In genomic region chr1:37644501-37644900, GRCm38 (mm10) we compare ENCODE assay signal across 26 mouse cellular contexts.
DNase-seq lines count a peak whose midpoint lies in the region; ATAC-seq and TF ChIP-seq lines count a peak whose summit lies in the region.
"Had no signal": no experiment of that assay in that cellular context is flagged by ENCODE, and none has a peak within 500 bp of the region (broad histone marks: within the 10 kb centered on the region; RNA-seq: fewer than 3 reads in every experiment).

No protein-coding gene starts in this region.

- H3K4me2 ChIP-seq in liver, embryonic 12.5 days: no peak overlapping the region
- no peak overlapping the region for H3K4me2 ChIP-seq in liver, postnatal 0 days (ENCODE audit: low read depth, low read length)
- H3K4me2 ChIP-seq in midbrain, embryonic 11.5 days: no peak overlapping the region
- H3K4me2 ChIP-seq in midbrain, embryonic 14.5 days (ENCODE audit: low read length): no peak overlapping the region
- H3K4me2 ChIP-seq: embryonic facial prominence, embryonic 13.5 days; embryonic facial prominence, embryonic 15.5 days; forebrain, embryonic 12.5 days had no signal

- TF ChIP-seq POLR2A in heart, adult 2 months (IDR thresholded peaks at IDR 0.05; ENCODE audit: insufficient read depth, low read depth, low read length): no peak

- no peaks in the 10 kb centered on the region for H3K9me3 ChIP-seq in liver, embryonic 12.5 days (replicated peaks)
- no peaks in the 10 kb centered on the region for H3K9me3 ChIP-seq in liver, postnatal 0 days (ENCODE audit: low read length)
- no peaks in the 10 kb centered on the region for H3K9me3 ChIP-seq in midbrain, embryonic 11.5 days (ENCODE audit: control insufficient read depth, low read length)
- H3K9me3 ChIP-seq in midbrain, embryonic 14.5 days (ENCODE audit: control insufficient read depth, low read length): no peaks in the 10 kb centered on the region
- H3K9me3 ChIP-seq: embryonic facial prominence, embryonic 13.5 days; embryonic facial prominence, embryonic 15.5 days; forebrain, embryonic 10.5 days; forebrain, embryonic 12.5 days had no signal

- no peak overlapping the region for H3K27ac ChIP-seq in heart, adult 2 months
- peak overlapping the region; percentile 16; the same call in 1 of the 2 replicates for H3K27ac ChIP-seq in liver, embryonic 12.5 days
- no peak overlapping the region for H3K27ac ChIP-seq in liver, postnatal 0 days (ENCODE audit: low read depth)
- H3K27ac ChIP-seq in midbrain, embryonic 11.5 days (ENCODE audit: low read depth, low read length): no peak overlapping the region
- H3K27ac ChIP-seq in midbrain, embryonic 14.5 days (replicated peaks; ENCODE audit: low read depth, low read length): no peak overlapping the region
- H3K27ac ChIP-seq: embryonic facial prominence, embryonic 13.5 days; embryonic facial prominence, embryonic 15.5 days; forebrain, embryonic 10.5 days; forebrain, embryonic 12.5 days had no signal

- no peaks in the 10 kb centered on the region for H3K27me3 ChIP-seq in heart, adult 2 months (ENCODE audit: control insufficient read depth, insufficient read depth, low read length)
- H3K27me3 ChIP-seq in liver, embryonic 12.5 days (replicated peaks): no peaks in the 10 kb centered on the region
- no peaks in the 10 kb centered on the region for H3K27me3 ChIP-seq in liver, postnatal 0 days (ENCODE audit: insufficient read depth, low read length)
- no peaks in the 10 kb centered on the region for H3K27me3 ChIP-seq in midbrain, embryonic 11.5 days (ENCODE audit: control insufficient read depth, insufficient read depth, low read length)
- no peaks in the 10 kb centered on the region for H3K27me3 ChIP-seq in midbrain, embryonic 14.5 days (ENCODE audit: control insufficient read depth, insufficient read depth, low read length)
- H3K27me3 ChIP-seq: CH12.LX; embryonic facial prominence, embryonic 13.5 days; embryonic facial prominence, embryonic 15.5 days; forebrain, embryonic 12.5 days had no signal

- H3K79me2 ChIP-seq in heart, adult 2 months (replicated peaks; ENCODE audit: control insufficient read depth, insufficient read depth, low read length): no peaks in the 10 kb centered on the region

- intact Hi-C loops in heart, adult 2 months (cut with DNase I): no loop called here

- H3K9ac ChIP-seq in heart, adult 2 months (ENCODE audit: low read depth, low read length): no peak overlapping the region
- no peak overlapping the region for H3K9ac ChIP-seq in liver, embryonic 12.5 days
- no peak overlapping the region for H3K9ac ChIP-seq in liver, postnatal 0 days (replicated peaks)
- H3K9ac ChIP-seq in midbrain, embryonic 11.5 days (ENCODE audit: low read length): no peak overlapping the region
- no peak overlapping the region for H3K9ac ChIP-seq in midbrain, embryonic 14.5 days (replicated peaks; ENCODE audit: low read length)
- H3K9ac ChIP-seq: embryonic facial prominence, embryonic 13.5 days; embryonic facial prominence, embryonic 15.5 days; forebrain, embryonic 12.5 days had no signal

- TF ChIP-seq CTCF in heart, adult 2 months (IDR thresholded peaks at IDR 0.05): no peak
- TF ChIP-seq CTCF in liver, postnatal 0 days (IDR thresholded peaks at IDR 0.05; ENCODE audit: low read depth): no peak

- TF ChIP-seq EP300 in heart, adult 2 months (IDR thresholded peaks at IDR 0.05; ENCODE audit: insufficient read depth, low read depth, low read length): no peak
- TF ChIP-seq EP300 in liver, postnatal 0 days (IDR thresholded peaks at IDR 0.05; ENCODE audit: low read depth): no peak

- H3K4me1 ChIP-seq in heart, adult 2 months (ENCODE audit: control insufficient read depth, insufficient read depth, low read length): no peaks in the 10 kb centered on the region
- H3K4me1 ChIP-seq in liver, embryonic 12.5 days: peaks cover 8% of the 10 kb centered on the region; the same call in 1 of the 2 replicates
- no peaks in the 10 kb centered on the region for H3K4me1 ChIP-seq in liver, postnatal 0 days (ENCODE audit: insufficient read depth)
- H3K4me1 ChIP-seq in midbrain, embryonic 11.5 days (ENCODE audit: control insufficient read depth, insufficient read depth, low read length): no peaks in the 10 kb centered on the region
- H3K4me1 ChIP-seq in midbrain, embryonic 14.5 days (ENCODE audit: control insufficient read depth, insufficient read depth, low read length): no peaks in the 10 kb centered on the region
- H3K4me1 ChIP-seq: embryonic facial prominence, embryonic 13.5 days; embryonic facial prominence, embryonic 15.5 days; forebrain, embryonic 10.5 days; forebrain, embryonic 12.5 days had no signal

- no peak overlapping the region for H3K4me3 ChIP-seq in heart, adult 2 months
- no peak overlapping the region for H3K4me3 ChIP-seq in liver, embryonic 12.5 days
- H3K4me3 ChIP-seq in liver, postnatal 0 days (ENCODE audit: low read depth, low read length): no peak overlapping the region
- no peak overlapping the region for H3K4me3 ChIP-seq in midbrain, embryonic 11.5 days (ENCODE audit: low read depth, low read length)
- H3K4me3 ChIP-seq in midbrain, embryonic 14.5 days (replicated peaks; ENCODE audit: low read depth, low read length): no peak overlapping the region
- H3K4me3 ChIP-seq: embryonic facial prominence, embryonic 13.5 days; embryonic facial prominence, embryonic 15.5 days; erythroblast, embryonic 14.5 days; forebrain, embryonic 10.5 days; forebrain, embryonic 12.5 days had no signal

- no peak for ATAC-seq in liver, embryonic 12.5 days
- no peak for ATAC-seq in liver, postnatal 0 days
- ATAC-seq in midbrain, embryonic 11.5 days (ENCODE audit: low FRiP score): no peak
- no peak for ATAC-seq in midbrain, embryonic 14.5 days (ENCODE audit: low FRiP score, low TSS enrichment)
- ATAC-seq: CD4-positive, CD25-positive, alpha-beta regulatory T cell, adult 4 months; forebrain, embryonic 14.5 days; forebrain, embryonic 16.5 days had no signal

- no peaks in the 10 kb centered on the region for H3K36me3 ChIP-seq in heart, adult 2 months (ENCODE audit: control insufficient read depth, insufficient read depth, low read length)
- H3K36me3 ChIP-seq in liver, embryonic 12.5 days: no peaks in the 10 kb centered on the region
- H3K36me3 ChIP-seq in liver, postnatal 0 days (replicated peaks; ENCODE audit: insufficient read depth, low read length): no peaks in the 10 kb centered on the region
- H3K36me3 ChIP-seq in midbrain, embryonic 11.5 days (ENCODE audit: control insufficient read depth, insufficient read depth, low read length): no peaks in the 10 kb centered on the region
- no peaks in the 10 kb centered on the region for H3K36me3 ChIP-seq in midbrain, embryonic 14.5 days (ENCODE audit: control insufficient read depth, insufficient read depth, low read length)
- H3K36me3 ChIP-seq: embryonic facial prominence, embryonic 13.5 days; embryonic facial prominence, embryonic 15.5 days; forebrain, embryonic 10.5 days; forebrain, embryonic 12.5 days had no signal

- DNase-seq in heart, adult 11 months: peak; percentile 79
- no peak for DNase-seq in heart, adult 2 months
- DNase-seq in liver, postnatal 0 days: no peak
- peak; percentile 28 for DNase-seq in midbrain, embryonic 11.5 days (ENCODE audit: low spot score, missing footprints)
- no peak for DNase-seq in midbrain, embryonic 14.5 days
- DNase-seq: adrenal gland, adult 2 months; adrenal gland, postnatal 10 days; adrenal gland, postnatal 25 days; B cell, adult 2 months; cerebellum, adult 11 months; cerebellum, adult 18-20 months; cerebellum, adult 8-10 months; cerebellum, adult 9-11 months; cerebellum, postnatal 14 days; cerebellum, postnatal 36 days; embryo, embryonic 11 days had no signal

- 89% methylated on average over 16 of the region's 16 CpGs for WGBS in heart, adult 2 months
- WGBS in liver, embryonic 12.5 days (ENCODE audit: insufficient replicate concordance): 82% methylated on average over 16 of the region's 16 CpGs
- 78% methylated on average over 16 of the region's 16 CpGs for WGBS in liver, postnatal 0 days (ENCODE audit: insufficient replicate concordance)
- 88% methylated on average over 16 of the region's 16 CpGs for WGBS in midbrain, embryonic 11.5 days
- 94% methylated on average over 16 of the region's 16 CpGs for WGBS in midbrain, embryonic 14.5 days

Comparison
In these comparisons a context has a peak if more than half of its experiments do, and no peak if none do; other contexts are left out.
1. DNase-seq: peak in heart, adult 11 months (single experiment) and midbrain, embryonic 11.5 days (single experiment); none in heart, adult 2 months (0 of 2), liver, postnatal 0 days (single experiment) and midbrain, embryonic 14.5 days (single experiment).